Mouse (Mus musculus) 416B (cell line): Measurements from ENCODE around the gene Chat.
"Not testable (repeated sequence)": the region's sequence is repeated elsewhere in the genome, so short reads cannot be mapped to it uniquely, and the experiment has no call there.

Experiments used
- DNase-seq: peaks from one replicate; pipeline ENCODE4 v3.0.0; 2011; ENCODE audit warnings: low read depth

The Chat gene

GRCm38 (mm10) chr14:32463211-32464040 lies 2.4 kb downstream of the Chat start:
- no peak for DNase-seq

GRCm38 (mm10) chr14:32452552-32452951 lies 13.2 kb downstream of the Chat start:
- no peak for DNase-seq

GRCm38 (mm10) chr14:32446989-32447388 lies 18.8 kb downstream of the Chat start:
- peak; percentile 24 for DNase-seq

- no peak for DNase-seq
Measured at GRCm38 (mm10) chr14:32443446-32443845, 22.3 kb downstream of the Chat start.

- no peak for DNase-seq
Measured at GRCm38 (mm10) chr14:32439744-32440143, 26.0 kb downstream of the Chat start.

GRCm38 (mm10) chr14:32439316-32439715 lies 26.5 kb downstream of the Chat start:
- DNase-seq: no peak

- DNase-seq: no peak
Measured at GRCm38 (mm10) chr14:32437352-32437793, 28.4 kb downstream of the Chat start.

GRCm38 (mm10) chr14:32429030-32429602 lies 36.7 kb downstream of the Chat start:
- DNase-seq: no peak

GRCm38 (mm10) chr14:32423946-32424345 lies 41.8 kb downstream of the Chat start:
- no peak for DNase-seq

- no peak for DNase-seq
Measured at GRCm38 (mm10) chr14:32418747-32419146, 47.0 kb downstream of the Chat start.

GRCm38 (mm10) chr14:32412075-32412474 lies 53.7 kb downstream of the Chat start:
- no peak for DNase-seq

- DNase-seq: no peak
Measured at GRCm38 (mm10) chr14:32410084-32410483, 55.7 kb downstream of the Chat start.

- DNase-seq: not testable (repeated sequence)
Measured at GRCm38 (mm10) chr14:32405399-32405798, 60.4 kb downstream of the Chat start.

- peak; percentile 14 for DNase-seq
Measured at GRCm38 (mm10) chr14:32388196-32388595, 77.6 kb downstream of the Chat start, which contains the start of gene 1700024G13Rik. Gene 1700024G13Rik (minus strand): TSS chr14:32388391.

GRCm38 (mm10) chr14:32381619-32382018 lies 84.2 kb downstream of the Chat start:
- no peak for DNase-seq

GRCm38 (mm10) chr14:32381066-32381465 lies 84.7 kb downstream of the Chat start:
- DNase-seq: no peak

- no peak for DNase-seq
Measured at GRCm38 (mm10) chr14:32380099-32380480, 85.7 kb downstream of the Chat start.

GRCm38 (mm10) chr14:32379395-32380098 lies 86.2 kb downstream of the Chat start:
- no peak for DNase-seq

- no peak for DNase-seq
Measured at GRCm38 (mm10) chr14:32372510-32372909, 93.3 kb downstream of the Chat start.

GRCm38 (mm10) chr14:32369756-32370155 lies 96.0 kb downstream of the Chat start:
- DNase-seq: no peak

GRCm38 (mm10) chr14:32364359-32364758 lies 101.4 kb downstream of the Chat start:
- no peak for DNase-seq
